18 mouse cellular contexts compared by ENCODE assay signal in genomic region chr2:110426881-110427280, GRCm38 (mm10).
DNase-seq lines count a peak whose midpoint lies in the region; ATAC-seq and TF ChIP-seq lines count a peak whose summit lies in the region.
"Had no signal": no experiment of that assay in that cellular context is flagged by ENCODE, and none has a peak within 500 bp of the region (broad histone marks: within the 10 kb centered on the region; RNA-seq: fewer than 3 reads in every experiment).

No protein-coding gene starts in this region.

- no peak for ATAC-seq in heart, embryonic 11.5 days (replicated peaks; ENCODE audit: insufficient number of reproducible peaks, low FRiP score, low TSS enrichment)
- peak; percentile 83 for ATAC-seq in lung, postnatal 0 days
- ATAC-seq: intestine, postnatal 0 days; liver, postnatal 0 days had no signal

- WGBS in heart, embryonic 11.5 days (ENCODE audit: insufficient replicate concordance) = 61% methylated on average over 4 of the region's 4 CpGs
- WGBS in lung, postnatal 0 days = 45% methylated on average over 4 of the region's 4 CpGs

- no peak overlapping the region for H3K4me3 ChIP-seq in heart, embryonic 11.5 days (ENCODE audit: low read depth, low read length)
- H3K4me3 ChIP-seq in lung, postnatal 0 days (ENCODE audit: low read depth, low read length) = no peak overlapping the region
- H3K4me3 ChIP-seq: heart, embryonic 13.5 days; limb, embryonic 13.5 days; neural tube, embryonic 13.5 days had no signal

- no peak overlapping the region for H3K9ac ChIP-seq in heart, embryonic 11.5 days (ENCODE audit: low read depth, low read length)
- H3K9ac ChIP-seq in lung, postnatal 0 days (replicated peaks; ENCODE audit: low read depth) = no peak overlapping the region
- H3K9ac ChIP-seq: heart, embryonic 13.5 days; hindbrain, embryonic 14.5 days; limb, embryonic 13.5 days; liver, postnatal 0 days; neural tube, embryonic 13.5 days had no signal

- TF ChIP-seq EP300 in lung, postnatal 0 days (IDR thresholded peaks at IDR 0.05) = peak; percentile 63

- DNase-seq in adrenal gland, adult 2 months = peak; percentile 8
- no peak for DNase-seq in adrenal gland, postnatal 36 days
- DNase-seq in heart, adult 11 months = peak; percentile 93
- DNase-seq in brain, embryonic 14.5 days (ENCODE audit: low read depth) = peak; percentile 11
- DNase-seq in lung, postnatal 0 days (ENCODE audit: low spot score) = peak; percentile 71
- DNase-seq in spleen, postnatal 4 days (ENCODE audit: low spot score in 2 of 2) = no peak
- DNase-seq in kidney, postnatal 25 days = no peak
- DNase-seq: cerebellum, adult 11-12 months; liver, postnatal 0 days; right cerebral cortex, postnatal 25 days; thymus, adult 2 months had no signal

- no peak overlapping the region for H3K27ac ChIP-seq in heart, embryonic 11.5 days (ENCODE audit: low read depth, low read length)
- H3K27ac ChIP-seq in lung, postnatal 0 days (ENCODE audit: low read length) = no peak overlapping the region
- H3K27ac ChIP-seq: heart, embryonic 13.5 days; hindbrain, embryonic 14.5 days; kidney, postnatal 0 days; limb, embryonic 13.5 days; neural tube, embryonic 13.5 days had no signal

- H3K36me3 ChIP-seq in heart, embryonic 11.5 days (ENCODE audit: control insufficient read depth, insufficient read depth, low read length) = no peaks in the 10 kb centered on the region
- no peaks in the 10 kb centered on the region for H3K36me3 ChIP-seq in lung, postnatal 0 days (ENCODE audit: insufficient read depth, low read length)
- H3K36me3 ChIP-seq: heart, embryonic 13.5 days; limb, embryonic 13.5 days; neural tube, embryonic 13.5 days had no signal

- no peak for TF ChIP-seq POLR2A in brain, embryonic 14.5 days (IDR thresholded peaks at IDR 0.05; ENCODE audit: borderline replicate concordance, extremely low read depth, insufficient read depth, insufficient read length, poor library complexity, severe bottlenecking)

- H3K27me3 ChIP-seq in heart, embryonic 11.5 days (ENCODE audit: control insufficient read depth, insufficient read depth, low read length) = no peaks in the 10 kb centered on the region
- H3K27me3 ChIP-seq in lung, postnatal 0 days (replicated peaks; ENCODE audit: insufficient read depth, low read length) = no peaks in the 10 kb centered on the region
- H3K27me3 ChIP-seq: heart, embryonic 13.5 days; limb, embryonic 13.5 days; neural tube, embryonic 13.5 days had no signal

- H3K4me1 ChIP-seq in heart, embryonic 11.5 days (ENCODE audit: control insufficient read depth, insufficient read depth, low read length) = no peaks in the 10 kb centered on the region
- no peaks in the 10 kb centered on the region for H3K4me1 ChIP-seq in lung, postnatal 0 days (ENCODE audit: insufficient read depth, low read depth, low read length)
- H3K4me1 ChIP-seq: heart, embryonic 13.5 days; limb, embryonic 13.5 days; neural tube, embryonic 13.5 days had no signal

- TF ChIP-seq CTCF in brain, embryonic 14.5 days (IDR thresholded peaks at IDR 0.05; ENCODE audit: borderline replicate concordance, extremely low read depth, insufficient read depth, insufficient read length) = no peak
- TF ChIP-seq CTCF in lung, postnatal 0 days (IDR thresholded peaks at IDR 0.05) = no peak

- H3K9me3 ChIP-seq in heart, embryonic 11.5 days (replicated peaks; ENCODE audit: control insufficient read depth, low read length) = no peaks in the 10 kb centered on the region
- H3K9me3 ChIP-seq in lung, postnatal 0 days (ENCODE audit: low read length) = no peaks in the 10 kb centered on the region
- H3K9me3 ChIP-seq: heart, embryonic 13.5 days; limb, embryonic 13.5 days; neural tube, embryonic 13.5 days had no signal

- H3K4me2 ChIP-seq in heart, embryonic 11.5 days = no peak overlapping the region
- H3K4me2 ChIP-seq in lung, postnatal 0 days (replicated peaks; ENCODE audit: low read depth, low read length) = no peak overlapping the region
- H3K4me2 ChIP-seq: heart, embryonic 13.5 days; hindbrain, embryonic 14.5 days; limb, embryonic 13.5 days; neural tube, embryonic 13.5 days had no signal

Comparison
In these comparisons a context has a peak if more than half of its experiments do, and no peak if none do; other contexts are left out.
1. DNase-seq: peak in adrenal gland, adult 2 months (single experiment), heart, adult 11 months (single experiment), brain, embryonic 14.5 days (single experiment) and lung, postnatal 0 days (single experiment); none in adrenal gland, postnatal 36 days (0 of 2), spleen, postnatal 4 days (0 of 2) and kidney, postnatal 25 days (0 of 2).